Mouse (Mus musculus): Measurements from ENCODE around the gene Dennd1b. TPM values are rescaled to one million over a fixed set of nuclear protein-coding genes. Genes with fewer than 3 reads are reported as not detected.

Gene Dennd1b
- polyA plus RNA-seq (2014; fragmentation: Illumina TruSeq; extraction: RNeasy Lipid Tissue Mini Kit (QIAGEN cat#74804); ENCODE audit: low read depth, low replicate concordance) = 27.8 TPM

DNA sequence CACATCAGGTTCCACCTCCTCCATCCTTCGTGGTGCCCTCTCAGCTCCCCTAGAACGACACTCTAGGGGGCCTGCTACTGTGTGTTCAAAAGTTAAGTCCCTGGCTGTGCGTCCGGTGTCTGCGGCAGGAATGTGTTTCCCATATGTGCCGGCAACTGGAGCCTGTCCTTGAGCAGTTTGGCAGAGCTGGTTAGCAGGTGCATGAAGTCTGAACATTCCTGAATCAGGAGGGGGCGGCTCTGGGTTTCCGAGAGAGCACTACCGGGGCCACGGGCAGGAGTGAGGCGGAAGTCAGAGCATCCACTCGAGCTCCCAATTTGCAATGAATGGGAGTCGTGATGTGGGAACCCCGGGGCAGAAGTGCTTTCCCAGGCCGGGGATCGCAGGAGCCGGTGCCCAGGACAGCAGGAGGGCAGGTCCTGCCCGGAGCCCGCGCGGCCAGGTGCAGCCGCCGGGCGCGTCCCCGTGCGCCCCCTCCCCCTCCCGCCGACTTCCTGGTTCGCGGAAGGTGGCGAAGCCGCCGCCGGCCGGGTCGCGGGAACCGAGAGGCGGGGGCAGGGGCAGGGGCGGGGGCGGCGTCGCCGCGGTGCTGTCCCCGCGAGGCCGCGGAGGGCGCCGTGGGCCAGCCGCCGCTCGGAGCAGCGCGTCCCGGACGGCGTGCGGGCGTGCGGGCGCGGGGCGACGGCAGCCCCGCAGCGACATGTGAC, at the start of gene Dennd1b:
Gene Dennd1b (plus strand): TSS at position 275 of the 707 bp plus-strand sequence.

Other genes with a start within 250 kb of the Dennd1b start
- 0.17 TPM for gene Lhx9, start 114.9 kb upstream of the Dennd1b start, polyA plus RNA-seq (2014; fragmentation: Illumina TruSeq; extraction: RNeasy Lipid Tissue Mini Kit (QIAGEN cat#74804); ENCODE audit: low read depth, low replicate concordance)
- 9.6 TPM for gene 2310009B15Rik, start 106.6 kb upstream of the Dennd1b start, polyA plus RNA-seq (2014; fragmentation: Illumina TruSeq; extraction: RNeasy Lipid Tissue Mini Kit (QIAGEN cat#74804); ENCODE audit: low read depth, low replicate concordance)